Mouse (Mus musculus) B cell, adult 2 months (primary cell): ENCODE measurements around the gene Fgfr2.
A peak's percentile ranks its signal among the peaks of the same experiment; 100 is the strongest.

Source experiments
- DNase-seq, 2 experiments: peaks; one replicate each; pipeline ENCODE4 v3.0.0; 2022

The Fgfr2 gene

DNA sequence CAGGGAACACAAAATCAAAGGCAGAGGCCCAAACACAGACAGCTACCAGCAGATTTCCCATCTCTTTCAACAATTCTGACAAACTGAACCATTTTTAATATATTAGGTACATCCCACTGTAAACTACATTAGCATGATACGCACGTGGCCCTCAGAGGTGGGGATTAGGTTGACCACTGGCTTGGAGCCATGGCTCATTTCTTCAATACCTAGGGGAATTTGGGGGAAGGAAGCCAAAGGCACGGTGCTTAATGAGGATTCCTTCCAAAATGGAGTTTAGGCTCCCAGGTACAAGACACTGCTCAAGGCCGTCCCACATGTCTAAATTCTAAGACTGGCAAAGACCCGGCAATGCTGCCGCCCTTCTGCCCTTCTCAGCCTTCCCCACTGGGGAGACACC is 120.9 kb downstream of the Fgfr2 start:
- DNase-seq: no peak

- DNase-seq: no peak
Measured at GRCm38 (mm10) chr7:133001388-133001787, 121.8 kb downstream of the Fgfr2 start.

DNA sequence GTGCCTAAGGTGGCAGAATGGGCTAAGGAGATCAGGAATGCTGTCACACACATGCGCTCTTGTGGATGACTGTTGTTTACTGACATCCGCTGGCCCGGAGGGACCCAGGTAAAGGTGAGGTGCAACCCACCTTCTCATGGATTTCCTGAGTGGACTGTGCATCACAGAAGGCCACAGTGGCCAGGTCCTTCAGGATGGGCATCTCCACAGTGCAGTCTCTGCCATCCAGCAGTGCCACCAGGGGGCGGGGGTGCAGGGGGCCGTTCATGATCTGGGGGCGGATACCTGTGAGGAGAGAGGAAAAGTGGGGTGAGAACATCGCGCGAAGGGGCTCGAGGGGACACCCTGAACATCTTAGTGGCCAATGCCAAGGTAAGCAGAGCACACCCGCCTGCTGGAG is 124.1 kb downstream of the Fgfr2 start:
- no peak for DNase-seq

- DNase-seq: no peak
Measured at GRCm38 (mm10) chr7:132998639-132999038, 124.5 kb downstream of the Fgfr2 start.

GRCm38 (mm10) chr7:132996391-132996790 is 126.8 kb downstream of the Fgfr2 start:
- peak; percentile 19 to 21 for DNase-seq

GRCm38 (mm10) chr7:132994628-132995191 is 128.4 kb downstream of the Fgfr2 start:
- no peak for DNase-seq

DNA sequence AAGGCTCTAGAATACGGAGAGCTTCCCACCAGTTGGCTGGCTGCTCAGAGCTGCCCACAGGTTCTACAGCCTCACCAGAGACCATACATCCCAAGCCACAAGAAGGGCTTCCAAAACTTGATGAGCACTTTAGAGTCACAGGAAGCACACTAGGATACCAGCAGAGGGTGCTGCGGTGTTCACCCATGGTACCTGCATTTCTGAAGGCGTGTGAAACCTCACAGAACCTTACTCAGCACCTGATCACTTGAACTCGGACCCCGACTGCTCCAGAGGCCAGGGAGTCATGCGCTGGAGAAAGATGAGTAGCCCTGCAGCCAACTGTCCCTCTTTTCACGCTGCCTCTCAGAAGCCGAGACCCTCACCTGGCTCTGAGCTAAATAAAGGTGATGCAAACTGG is 129.0 kb downstream of the Fgfr2 start:
- no peak for DNase-seq

DNA sequence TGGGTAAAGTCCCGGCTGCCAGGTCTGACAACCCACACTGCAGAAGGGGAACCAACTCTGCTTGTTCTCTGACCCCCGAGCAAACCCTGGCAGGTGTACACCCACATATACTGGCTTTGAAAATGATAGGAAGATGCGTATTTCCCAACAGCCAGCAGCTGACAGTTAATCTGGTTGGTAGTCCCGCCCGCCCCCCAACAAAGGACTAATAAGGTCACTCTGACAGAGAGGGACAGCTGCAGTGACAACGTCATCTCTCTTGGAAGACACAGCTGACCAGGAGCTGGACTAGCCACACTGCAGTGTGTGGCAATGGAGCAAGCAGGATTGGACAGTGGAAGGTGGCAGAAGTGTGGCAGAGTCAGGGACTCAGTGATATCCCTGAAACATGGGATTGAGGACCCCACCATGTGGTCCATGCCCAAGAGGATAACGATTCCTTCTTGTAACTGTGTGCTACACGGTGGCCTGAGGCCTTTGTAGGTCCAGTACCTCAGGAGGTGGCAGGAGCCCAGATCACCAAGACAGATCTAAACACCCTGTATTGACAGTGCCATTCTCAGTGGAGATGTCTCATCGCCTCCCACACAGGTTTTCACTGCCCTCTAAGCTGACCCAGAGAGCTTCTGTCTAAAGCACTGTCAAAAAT is 130.1 kb downstream of the Fgfr2 start:
- no peak for DNase-seq

DNA sequence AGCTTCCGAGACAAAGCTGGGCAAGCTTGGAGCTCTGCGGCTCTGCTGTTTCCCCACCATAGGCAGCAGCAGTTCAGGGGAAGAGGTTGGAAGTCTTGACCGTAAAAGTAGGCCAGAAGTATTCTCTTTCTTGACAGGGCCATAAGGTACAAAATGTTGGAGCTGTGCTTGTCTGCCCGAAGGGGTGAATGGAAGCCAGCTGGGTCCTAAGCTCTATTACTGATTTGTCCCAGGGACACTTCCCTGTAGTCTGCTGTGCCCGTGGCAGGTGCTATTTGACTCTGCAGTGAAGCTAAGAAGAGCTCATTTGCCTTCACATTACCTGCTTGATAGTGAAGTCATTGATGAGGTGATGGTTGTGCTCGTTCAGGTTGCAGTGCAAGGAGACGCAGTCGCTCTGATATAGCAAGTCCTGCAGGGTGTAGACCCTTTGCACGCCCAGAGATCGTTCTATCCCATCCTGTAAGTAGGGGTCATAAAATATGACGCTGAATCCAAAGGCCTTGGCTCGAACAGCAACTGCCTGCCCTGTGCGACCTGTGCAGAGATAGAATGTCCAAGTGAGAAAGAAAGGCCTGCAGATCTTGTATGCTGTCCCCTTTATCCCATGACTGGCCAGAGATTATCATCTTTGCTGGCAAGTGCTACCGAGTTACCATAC is 131.8 kb downstream of the Fgfr2 start:
- no peak for DNase-seq

- DNase-seq: no peak
Measured at GRCm38 (mm10) chr7:132989839-132990238, 133.3 kb downstream of the Fgfr2 start.

- no peak for DNase-seq
Measured at GRCm38 (mm10) chr7:132982639-132983038, 140.5 kb downstream of the Fgfr2 start.

GRCm38 (mm10) chr7:132977981-132978380 is 145.2 kb downstream of the Fgfr2 start:
- DNase-seq: no peak

GRCm38 (mm10) chr7:132976079-132976478 is 147.1 kb downstream of the Fgfr2 start:
- DNase-seq: no peak

DNA sequence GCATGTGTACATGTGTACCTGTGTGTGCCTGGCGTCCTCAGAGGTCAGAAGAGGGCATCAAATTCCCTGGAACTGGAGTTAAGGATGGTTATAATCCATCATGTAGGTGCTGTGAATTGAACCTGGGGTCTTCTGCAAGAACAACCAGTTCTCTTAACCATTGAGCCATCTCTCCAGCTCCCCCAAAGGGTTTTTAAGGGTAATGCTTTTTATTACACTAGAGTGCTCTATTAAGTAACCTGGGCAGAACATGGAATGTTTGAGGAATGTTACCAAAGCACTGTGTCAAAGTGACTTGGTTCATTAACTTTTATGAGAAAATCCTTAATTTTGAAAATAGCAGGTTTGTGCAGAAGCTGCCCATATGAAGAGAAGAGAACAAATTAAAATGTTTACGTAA is 151.1 kb downstream of the Fgfr2 start:
- no peak for DNase-seq

GRCm38 (mm10) chr7:132965707-132966106 is 157.4 kb downstream of the Fgfr2 start:
- no peak for DNase-seq

- DNase-seq: no peak
Measured at GRCm38 (mm10) chr7:132964395-132964794, 158.8 kb downstream of the Fgfr2 start.

GRCm38 (mm10) chr7:132950613-132951012 is 172.5 kb downstream of the Fgfr2 start:
- no peak for DNase-seq

- DNase-seq: no peak
Measured at GRCm38 (mm10) chr7:132949968-132950367, 173.2 kb downstream of the Fgfr2 start.

- no peak for DNase-seq
Measured at GRCm38 (mm10) chr7:132940569-132940968, 182.6 kb downstream of the Fgfr2 start.

DNA sequence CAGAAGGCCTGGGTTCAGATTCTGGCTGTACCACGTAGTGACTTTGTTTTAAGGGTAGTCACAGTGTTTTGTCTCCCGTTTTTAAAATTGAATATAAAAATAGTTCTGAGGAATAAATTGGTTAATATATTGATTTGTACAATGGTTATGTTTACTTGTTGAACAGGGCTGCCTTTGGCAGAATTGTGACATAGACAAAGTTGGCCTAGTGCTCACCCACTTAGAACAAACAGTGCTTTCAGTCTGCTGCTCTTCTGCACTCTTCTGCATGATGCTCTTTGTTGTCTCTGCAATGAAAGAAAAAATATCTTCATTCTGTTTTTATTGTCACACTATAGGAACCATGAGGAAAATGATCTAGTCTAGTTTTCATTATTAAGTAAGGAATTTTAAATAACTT is 184.0 kb downstream of the Fgfr2 start:
- DNase-seq: no peak

GRCm38 (mm10) chr7:132934743-132935142 is 188.4 kb downstream of the Fgfr2 start:
- no peak for DNase-seq

DNA sequence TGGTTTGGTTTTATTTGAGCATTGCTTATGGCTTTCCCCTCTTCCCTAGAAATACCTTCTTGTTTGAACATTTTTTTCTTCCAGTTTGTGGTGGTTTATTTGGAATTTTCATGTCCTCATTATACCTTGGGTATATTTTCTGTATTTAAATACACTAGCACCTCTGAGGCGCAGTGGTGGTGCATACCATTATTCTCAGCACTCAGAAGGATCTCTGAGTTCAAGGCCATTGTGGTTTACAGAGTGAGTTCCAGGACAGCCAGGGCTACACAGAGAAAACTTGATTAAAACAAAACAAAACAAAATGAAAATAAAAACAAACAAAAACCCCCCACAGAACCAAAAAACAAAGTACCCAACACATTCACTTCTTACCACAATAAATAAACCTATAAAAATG is 189.8 kb downstream of the Fgfr2 start:
- no peak for DNase-seq

GRCm38 (mm10) chr7:132931560-132932351 is 191.4 kb downstream of the Fgfr2 start:
- peak; percentile 55 to 65 for DNase-seq
